8 mouse cellular contexts compared by ENCODE assay signal in the genomic region with DNA sequence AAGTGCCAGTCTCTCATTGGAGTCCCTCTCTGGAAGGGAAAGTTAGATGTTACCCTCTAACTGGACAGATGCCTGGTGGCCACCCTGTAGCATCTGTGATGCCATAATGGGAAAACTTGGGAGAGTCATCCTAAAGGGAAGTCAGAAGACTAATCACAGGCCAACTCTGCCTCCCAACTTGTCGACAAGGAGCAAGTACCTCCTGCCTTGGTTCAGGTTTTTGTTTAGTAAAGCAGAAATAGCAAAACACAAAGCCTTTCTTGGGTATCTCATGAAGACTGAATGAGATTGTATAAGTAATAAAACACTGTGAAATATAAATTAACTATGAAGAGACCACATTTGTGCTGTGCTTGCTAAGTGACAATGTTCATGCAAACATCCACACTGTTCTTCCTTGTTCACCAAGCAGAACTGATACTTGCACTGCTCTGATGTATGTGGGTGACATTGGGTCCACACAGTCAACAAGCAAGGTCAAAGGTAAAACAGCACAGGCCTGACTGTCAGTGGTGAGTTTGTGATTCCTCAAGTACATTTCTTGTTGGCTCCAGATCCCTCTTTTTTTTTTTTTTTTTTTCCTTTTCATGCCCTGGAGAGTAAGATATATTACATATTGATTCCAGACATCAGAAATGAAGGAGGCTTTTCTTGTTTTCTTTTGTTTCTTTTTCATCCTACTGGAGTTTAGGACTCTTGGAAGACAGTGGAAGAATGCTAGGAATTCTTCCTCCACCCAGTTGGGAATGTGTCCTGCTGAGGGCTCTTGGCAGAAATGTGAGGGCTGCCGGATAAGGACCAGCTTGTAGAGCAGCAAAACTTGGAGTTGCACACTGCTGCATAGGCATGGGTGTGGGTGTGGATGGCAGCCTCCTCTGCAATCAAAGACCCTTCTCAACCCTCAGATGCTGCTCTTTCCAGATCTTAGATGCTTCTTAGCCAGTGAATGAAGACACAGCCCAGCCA. TPM values are rescaled to one million over a fixed set of nuclear protein-coding genes. Genes with fewer than 3 reads are reported as not detected.
A peak's percentile ranks its signal among the peaks of the same experiment; 100 is the strongest.
DNase-seq lines count a peak whose midpoint lies in the region; ATAC-seq and TF ChIP-seq lines count a peak whose summit lies in the region.

A gene (minus strand): TSS at position 51 of the 966 bp plus-strand sequence.

- no peaks in the 10 kb centered on the region for H3K27me3 ChIP-seq in embryonic facial prominence, embryonic 15.5 days
- no peaks in the 10 kb centered on the region for H3K27me3 ChIP-seq in heart, embryonic 16.5 days (ENCODE audit: control insufficient read depth, insufficient read depth, low read length)
- H3K27me3 ChIP-seq in lung, postnatal 0 days (replicated peaks; ENCODE audit: insufficient read depth, low read length), result no peaks in the 10 kb centered on the region

- no peak for ATAC-seq in embryonic facial prominence, embryonic 15.5 days (ENCODE audit: insufficient number of reproducible peaks, low FRiP score, low TSS enrichment, low read depth)
- no peak for ATAC-seq in heart, embryonic 16.5 days (replicated peaks; ENCODE audit: extremely low read depth, insufficient read depth, low FRiP score)
- ATAC-seq in lung, postnatal 0 days, result peak; percentile 49; the same call in 1 of the 2 replicates
- ATAC-seq in erythroblast, adult 5-6 weeks (replicated peaks; ENCODE audit: low FRiP score, poor library complexity, severe bottlenecking), result no peak
- no peak for ATAC-seq in cerebellum, adult (ENCODE audit: insufficient number of reproducible peaks, low FRiP score, low TSS enrichment)

- 53% methylated on average over 2 of the region's 2 CpGs for WGBS in embryonic facial prominence, embryonic 15.5 days
- WGBS in heart, embryonic 16.5 days, result 43% methylated on average over 2 of the region's 2 CpGs
- WGBS in lung, postnatal 0 days, result 55% methylated on average over 2 of the region's 2 CpGs

- peak within 1 kb of the TSS; percentile 18; the same call in 1 of the 2 replicates for H3K27ac ChIP-seq in embryonic facial prominence, embryonic 15.5 days (replicated peaks)
- H3K27ac ChIP-seq in heart, embryonic 16.5 days (ENCODE audit: low read length), result no peak within 1 kb of the TSS
- no peak within 1 kb of the TSS for H3K27ac ChIP-seq in lung, postnatal 0 days (ENCODE audit: low read length)

- H3K4me2 ChIP-seq in embryonic facial prominence, embryonic 15.5 days (replicated peaks), result no peak within 1 kb of the TSS
- no peak within 1 kb of the TSS for H3K4me2 ChIP-seq in heart, embryonic 16.5 days (ENCODE audit: low read depth, low read length)
- H3K4me2 ChIP-seq in lung, postnatal 0 days (replicated peaks; ENCODE audit: low read depth, low read length), result no peak within 1 kb of the TSS

- no peak within 1 kb of the TSS for H3K4me3 ChIP-seq in embryonic facial prominence, embryonic 15.5 days (replicated peaks)
- no peak within 1 kb of the TSS for H3K4me3 ChIP-seq in heart, embryonic 16.5 days (ENCODE audit: low read length)
- H3K4me3 ChIP-seq in lung, postnatal 0 days (ENCODE audit: low read depth, low read length), result no peak within 1 kb of the TSS

- no peak for DNase-seq in left cerebral cortex, adult 18-20 months (ENCODE audit: low spot score in 2 of 2)
- DNase-seq in left cerebral cortex, adult 9 months (ENCODE audit: low spot score in 2 of 2), result no peak
- no peak for DNase-seq in lung, postnatal 0 days (ENCODE audit: low spot score)
- DNase-seq in frontal cortex, postnatal 14 days (ENCODE audit: low spot score in 2 of 2), result no peak

- no peak for TF ChIP-seq CTCF in lung, postnatal 0 days (IDR thresholded peaks at IDR 0.05)

- no peak for TF ChIP-seq EP300 in lung, postnatal 0 days (IDR thresholded peaks at IDR 0.05)

- H3K36me3 ChIP-seq in embryonic facial prominence, embryonic 15.5 days, result no peaks in the 10 kb centered on the region
- H3K36me3 ChIP-seq in heart, embryonic 16.5 days (ENCODE audit: control insufficient read depth, insufficient read depth), result no peaks in the 10 kb centered on the region
- no peaks in the 10 kb centered on the region for H3K36me3 ChIP-seq in lung, postnatal 0 days (ENCODE audit: insufficient read depth, low read length)

- H3K9me3 ChIP-seq in embryonic facial prominence, embryonic 15.5 days (replicated peaks), result no peaks in the 10 kb centered on the region
- no peaks in the 10 kb centered on the region for H3K9me3 ChIP-seq in heart, embryonic 16.5 days (replicated peaks; ENCODE audit: control insufficient read depth, low read length)
- H3K9me3 ChIP-seq in lung, postnatal 0 days (ENCODE audit: low read length), result no peaks in the 10 kb centered on the region

- H3K9ac ChIP-seq in embryonic facial prominence, embryonic 15.5 days, result no peak within 1 kb of the TSS
- H3K9ac ChIP-seq in heart, embryonic 16.5 days (ENCODE audit: low read length), result no peak within 1 kb of the TSS
- H3K9ac ChIP-seq in lung, postnatal 0 days (replicated peaks; ENCODE audit: low read depth), result no peak within 1 kb of the TSS

- H3K4me1 ChIP-seq in embryonic facial prominence, embryonic 15.5 days, result peaks cover 18% of the 10 kb centered on the region
- peaks cover under 1% of the 10 kb centered on the region; the same call in 1 of the 2 replicates for H3K4me1 ChIP-seq in heart, embryonic 16.5 days (ENCODE audit: control insufficient read depth, insufficient read depth, low read length)
- no peaks in the 10 kb centered on the region for H3K4me1 ChIP-seq in lung, postnatal 0 days (ENCODE audit: insufficient read depth, low read depth, low read length)

RNA-seq across cellular contexts. Expression of the gene that starts here (rescaled TPM):
- 10 to 100 TPM; 50.0 to 55.6 TPM for total RNA-seq in left cerebral cortex, adult 18-20 months (2021)
- polyA plus RNA-seq in embryonic facial prominence, embryonic 15.5 days (2015; fragmentation: Nextera tagmentation; extraction: Ambion mirVana), result 14.2 and 16.0 TPM in 2 replicates
- polyA plus RNA-seq in heart, embryonic 16.5 days (2015; fragmentation: Nextera tagmentation; extraction: Ambion mirVana), result 55.3 and 55.8 TPM in 2 replicates
- 5.1 and 6.1 TPM in 2 replicates for polyA plus RNA-seq in lung, postnatal 0 days (2015; fragmentation: Nextera tagmentation; extraction: Ambion mirVana)
- total RNA-seq in erythroblast, adult 5-6 weeks (2015; ENCODE audit: low replicate concordance), result 5.6 TPM in 1 of 2 replicates, not detected in the other
- total RNA-seq in erythroblast, adult 5-6 weeks (2017; ENCODE audit: low replicate concordance), result 1.4 and 2.2 TPM in 2 replicates

Comparison
In these comparisons a context has a peak if more than half of its experiments do, and no peak if none do; other contexts are left out.
1. RNA of the gene that starts here (total RNA-seq): 50.0 to 55.6 TPM in left cerebral cortex, adult 18-20 months; 1.4 to 5.6 TPM in erythroblast, adult 5-6 weeks; every median in the first group is over 4 times any median in the second.